Mouse (Mus musculus): Measurements from ENCODE around the gene Maml3. TPM values are rescaled to one million over a fixed set of nuclear protein-coding genes. Genes with fewer than 3 reads are reported as not detected.
A peak's percentile ranks its signal among the peaks of the same experiment; 100 is the strongest.

Gene Maml3
- polyA plus RNA-seq, 1 experiment from 2014 or later: 5.7 TPM

GRCm38 (mm10) chr3:51928188-51928587 is 176.7 kb downstream of the Maml3 start:
- no peak overlapping the region for H3K4me2 ChIP-seq (ENCODE audit: low read length)
- no peaks in the 10 kb centered on the region for H3K27me3 ChIP-seq (ENCODE audit: control insufficient read depth, insufficient read depth, low read depth, low read length)
- no peak overlapping the region for H3K27ac ChIP-seq (ENCODE audit: low read length)
- H3K9me3 ChIP-seq (replicated peaks; ENCODE audit: control insufficient read depth, low read length, poor library complexity, severe bottlenecking): no peaks in the 10 kb centered on the region
- ATAC-seq: no peak
- 71% methylated on average over 14 of the region's 14 CpGs for WGBS
- peaks cover 15% of the 10 kb centered on the region for H3K4me1 ChIP-seq (ENCODE audit: control insufficient read depth, insufficient read depth, low read length)
- H3K4me3 ChIP-seq (ENCODE audit: low read depth, low read length): no peak overlapping the region
- no peak overlapping the region for H3K9ac ChIP-seq (ENCODE audit: low read depth, low read length)
- no peaks in the 10 kb centered on the region for H3K36me3 ChIP-seq (ENCODE audit: control insufficient read depth, insufficient read depth, low read length)

GRCm38 (mm10) chr3:51927591-51927990 is 177.3 kb downstream of the Maml3 start:
- Histone ChIP-seq H3K36me3 (ENCODE audit: control insufficient read depth, insufficient read depth, low read length) (no peaks in the 10 kb centered on the region), H3K9ac (ENCODE audit: low read depth, low read length) (no peak overlapping the region), H3K4me2 (ENCODE audit: low read length) (no peak overlapping the region), H3K9me3 (replicated peaks; ENCODE audit: control insufficient read depth, low read length, poor library complexity, severe bottlenecking) (no peaks in the 10 kb centered on the region), H3K4me3 (ENCODE audit: low read depth, low read length) (no peak overlapping the region), H3K4me1 (ENCODE audit: control insufficient read depth, insufficient read depth, low read length) (peaks cover 15% of the 10 kb centered on the region), H3K27me3 (ENCODE audit: control insufficient read depth, insufficient read depth, low read depth, low read length) (no peaks in the 10 kb centered on the region), H3K27ac (ENCODE audit: low read length) (no peak overlapping the region)
- ATAC-seq: no peak
- 74% methylated on average over 7 of the region's 7 CpGs for WGBS

GRCm38 (mm10) chr3:51927043-51927442 is 177.8 kb downstream of the Maml3 start:
- Histone ChIP-seq H3K36me3 (ENCODE audit: control insufficient read depth, insufficient read depth, low read length) (no peaks in the 10 kb centered on the region), H3K27ac (ENCODE audit: low read length) (no peak overlapping the region), H3K27me3 (ENCODE audit: control insufficient read depth, insufficient read depth, low read depth, low read length) (no peaks in the 10 kb centered on the region), H3K4me1 (ENCODE audit: control insufficient read depth, insufficient read depth, low read length) (peaks cover 15% of the 10 kb centered on the region), H3K9me3 (replicated peaks; ENCODE audit: control insufficient read depth, low read length, poor library complexity, severe bottlenecking) (no peaks in the 10 kb centered on the region), H3K9ac (ENCODE audit: low read depth, low read length) (no peak overlapping the region), H3K4me2 (ENCODE audit: low read length) (no peak overlapping the region), H3K4me3 (ENCODE audit: low read depth, low read length) (no peak overlapping the region)
- ATAC-seq: no peak
- 61% methylated on average over 6 of the region's 6 CpGs for WGBS

- Histone ChIP-seq H3K27ac (ENCODE audit: low read length) (no peak overlapping the region), H3K4me3 (ENCODE audit: low read depth, low read length) (no peak overlapping the region), H3K4me1 (ENCODE audit: control insufficient read depth, insufficient read depth, low read length) (peaks cover 15% of the 10 kb centered on the region), H3K4me2 (ENCODE audit: low read length) (no peak overlapping the region), H3K27me3 (ENCODE audit: control insufficient read depth, insufficient read depth, low read depth, low read length) (no peaks in the 10 kb centered on the region), H3K9ac (ENCODE audit: low read depth, low read length) (no peak overlapping the region), H3K9me3 (replicated peaks; ENCODE audit: control insufficient read depth, low read length, poor library complexity, severe bottlenecking) (no peaks in the 10 kb centered on the region), H3K36me3 (ENCODE audit: control insufficient read depth, insufficient read depth, low read length) (no peaks in the 10 kb centered on the region)
- 64% methylated on average over 2 of the region's 2 CpGs for WGBS
- ATAC-seq: no peak
Measured at GRCm38 (mm10) chr3:51925758-51926157, 179.1 kb downstream of the Maml3 start.

- Histone ChIP-seq H3K9ac (ENCODE audit: low read depth, low read length) (no peak overlapping the region), H3K4me3 (ENCODE audit: low read depth, low read length) (no peak overlapping the region), H3K4me1 (ENCODE audit: control insufficient read depth, insufficient read depth, low read length) (peaks cover 15% of the 10 kb centered on the region), H3K4me2 (ENCODE audit: low read length) (no peak overlapping the region), H3K27ac (ENCODE audit: low read length) (peak overlapping the region; percentile 30; the same call in 1 of the 2 replicates), H3K36me3 (ENCODE audit: control insufficient read depth, insufficient read depth, low read length) (no peaks in the 10 kb centered on the region), H3K27me3 (ENCODE audit: control insufficient read depth, insufficient read depth, low read depth, low read length) (no peaks in the 10 kb centered on the region), H3K9me3 (replicated peaks; ENCODE audit: control insufficient read depth, low read length, poor library complexity, severe bottlenecking) (no peaks in the 10 kb centered on the region)
- 85% methylated on average over 5 of the region's 5 CpGs for WGBS
- no peak for ATAC-seq
Measured at GRCm38 (mm10) chr3:51924636-51925035, 180.2 kb downstream of the Maml3 start.

GRCm38 (mm10) chr3:51923800-51924199 is 181.1 kb downstream of the Maml3 start:
- Histone ChIP-seq H3K4me3 (ENCODE audit: low read depth, low read length) (no peak overlapping the region), H3K27me3 (ENCODE audit: control insufficient read depth, insufficient read depth, low read depth, low read length) (no peaks in the 10 kb centered on the region), H3K4me1 (ENCODE audit: control insufficient read depth, insufficient read depth, low read length) (peaks cover 15% of the 10 kb centered on the region), H3K4me2 (ENCODE audit: low read length) (no peak overlapping the region), H3K36me3 (ENCODE audit: control insufficient read depth, insufficient read depth, low read length) (no peaks in the 10 kb centered on the region), H3K9me3 (replicated peaks; ENCODE audit: control insufficient read depth, low read length, poor library complexity, severe bottlenecking) (no peaks in the 10 kb centered on the region), H3K9ac (ENCODE audit: low read depth, low read length) (no peak overlapping the region), H3K27ac (ENCODE audit: low read length) (no peak overlapping the region)
- WGBS: 58% methylated on average over 6 of the region's 6 CpGs
- ATAC-seq: no peak

- Histone ChIP-seq H3K4me3 (ENCODE audit: low read depth, low read length) (no peak overlapping the region), H3K4me2 (ENCODE audit: low read length) (no peak overlapping the region), H3K9ac (ENCODE audit: low read depth, low read length) (no peak overlapping the region), H3K4me1 (ENCODE audit: control insufficient read depth, insufficient read depth, low read length) (peaks cover 15% of the 10 kb centered on the region), H3K27ac (ENCODE audit: low read length) (no peak overlapping the region), H3K9me3 (replicated peaks; ENCODE audit: control insufficient read depth, low read length, poor library complexity, severe bottlenecking) (no peaks in the 10 kb centered on the region), H3K36me3 (ENCODE audit: control insufficient read depth, insufficient read depth, low read length) (no peaks in the 10 kb centered on the region), H3K27me3 (ENCODE audit: control insufficient read depth, insufficient read depth, low read depth, low read length) (no peaks in the 10 kb centered on the region)
- 84% methylated on average over 4 of the region's 4 CpGs for WGBS
- ATAC-seq: peak; percentile 37; the same call in 1 of the 2 replicates
Measured at GRCm38 (mm10) chr3:51916902-51917301, 188.0 kb downstream of the Maml3 start.

GRCm38 (mm10) chr3:51916060-51916870 is 188.6 kb downstream of the Maml3 start:
- Histone ChIP-seq H3K4me2 (ENCODE audit: low read length) (no peak overlapping the region), H3K27me3 (ENCODE audit: control insufficient read depth, insufficient read depth, low read depth, low read length) (no peaks in the 10 kb centered on the region), H3K4me1 (ENCODE audit: control insufficient read depth, insufficient read depth, low read length) (peaks cover 15% of the 10 kb centered on the region), H3K36me3 (ENCODE audit: control insufficient read depth, insufficient read depth, low read length) (no peaks in the 10 kb centered on the region), H3K27ac (ENCODE audit: low read length) (no peak overlapping the region; the same call in 1 of the 2 replicates), H3K4me3 (ENCODE audit: low read depth, low read length) (no peak overlapping the region), H3K9ac (ENCODE audit: low read depth, low read length) (no peak overlapping the region), H3K9me3 (replicated peaks; ENCODE audit: control insufficient read depth, low read length, poor library complexity, severe bottlenecking) (no peaks in the 10 kb centered on the region)
- WGBS: 42% methylated on average over 10 of the region's 10 CpGs
- no peak for ATAC-seq

- Histone ChIP-seq H3K4me2 (ENCODE audit: low read length) (no peak overlapping the region), H3K27ac (ENCODE audit: low read length) (no peak overlapping the region), H3K4me3 (ENCODE audit: low read depth, low read length) (no peak overlapping the region), H3K27me3 (ENCODE audit: control insufficient read depth, insufficient read depth, low read depth, low read length) (no peaks in the 10 kb centered on the region), H3K9ac (ENCODE audit: low read depth, low read length) (no peak overlapping the region), H3K36me3 (ENCODE audit: control insufficient read depth, insufficient read depth, low read length) (no peaks in the 10 kb centered on the region), H3K9me3 (replicated peaks; ENCODE audit: control insufficient read depth, low read length, poor library complexity, severe bottlenecking) (no peaks in the 10 kb centered on the region), H3K4me1 (ENCODE audit: control insufficient read depth, insufficient read depth, low read length) (peaks cover 15% of the 10 kb centered on the region)
- WGBS: 100% methylated on average over 1 of the region's 1 CpGs
- ATAC-seq: no peak
Measured at GRCm38 (mm10) chr3:51915415-51915814, 189.5 kb downstream of the Maml3 start.
